Mouse (Mus musculus): ENCODE measurements around the gene B4galt2. TPM values are rescaled to one million over a fixed set of nuclear protein-coding genes. Genes with fewer than 3 reads are reported as not detected.

B4galt2 gene
- total RNA-seq, 2 experiments from 2014 or later, result 136 to 144 TPM

- intact Hi-C loops (cut with DNase I), result no loop called here
- no peak for DNase-seq (ENCODE audit: low spot score in 2 of 2)
These were observed 4.6 kb downstream of the B4galt2 start for GRCm38 (mm10) chr4:117878703-117879102.

GRCm38 (mm10) chr4:117878301-117878700 lies 5.0 kb downstream of the B4galt2 start:
- intact Hi-C loops (cut with DNase I), result no loop called here
- no peak for DNase-seq (ENCODE audit: low spot score in 2 of 2)

- DNase-seq (ENCODE audit: low spot score in 2 of 2), result no peak
- intact Hi-C loops (cut with DNase I), result no loop called here
These were observed 9.7 kb downstream of the B4galt2 start for GRCm38 (mm10) chr4:117873615-117874014.

GRCm38 (mm10) chr4:117872471-117872886 lies 10.8 kb downstream of the B4galt2 start, which contains the start of gene Ccdc24:
TSS of gene Ccdc24 (minus strand) at chr4:117872557.
- intact Hi-C loops (cut with DNase I), result no loop called here
- DNase-seq (ENCODE audit: low spot score in 2 of 2), result no peak

GRCm38 (mm10) chr4:117871787-117872186 lies 11.5 kb downstream of the B4galt2 start:
- intact Hi-C loops (cut with DNase I), result no loop called here
- DNase-seq (ENCODE audit: low spot score in 2 of 2), result no peak

GRCm38 (mm10) chr4:117870437-117870836 lies 12.8 kb downstream of the B4galt2 start:
- intact Hi-C loops (cut with DNase I), result no loop called here
- no peak for DNase-seq (ENCODE audit: low spot score in 2 of 2)

- intact Hi-C loops (cut with DNase I), result loop anchor here (5.0 kb wide), 1 partner anchor 42 kb away; no protein-coding TSS in a partner anchor
- no peak for DNase-seq (ENCODE audit: low spot score in 2 of 2)
These were observed 14.0 kb downstream of the B4galt2 start for GRCm38 (mm10) chr4:117869317-117869716.

- intact Hi-C loops (cut with DNase I), result loop anchor here (5.0 kb wide), 1 partner anchor 41 kb away; no protein-coding TSS in a partner anchor
These were observed 15.5 kb downstream of the B4galt2 start for GRCm38 (mm10) chr4:117867823-117868222.

GRCm38 (mm10) chr4:117867000-117867399 lies 16.3 kb downstream of the B4galt2 start:
- DNase-seq (ENCODE audit: low spot score in 2 of 2), result no peak
- intact Hi-C loops (cut with DNase I), result loop anchor here (5.0 kb wide), 1 partner anchor 40 kb away; no protein-coding TSS in a partner anchor

More at GRCm38 (mm10) chr4:117867823-117868222, 15.5 kb downstream of the B4galt2 start:
- DNase-seq (ENCODE audit: low spot score in 2 of 2), result peak in 1 of 2 experiments; percentile 69

- intact Hi-C loops (cut with DNase I), result loop anchor here (5.0 kb wide), 1 partner anchor 39 kb away; no protein-coding TSS in a partner anchor
These were observed 17.2 kb downstream of the B4galt2 start for GRCm38 (mm10) chr4:117866083-117866482.

GRCm38 (mm10) chr4:117862823-117863222 lies 20.5 kb downstream of the B4galt2 start:
- peak; percentile 64 to 85 for DNase-seq (ENCODE audit: low spot score in 2 of 2)
- intact Hi-C loops (cut with DNase I), result no loop called here

More at GRCm38 (mm10) chr4:117866083-117866482, 17.2 kb downstream of the B4galt2 start:
- DNase-seq (ENCODE audit: low spot score in 2 of 2), result no peak

GRCm38 (mm10) chr4:117860570-117860969 lies 22.7 kb downstream of the B4galt2 start:
- peak; percentile 49 to 60 for DNase-seq (ENCODE audit: low spot score in 2 of 2)
- intact Hi-C loops (cut with DNase I), result no loop called here

GRCm38 (mm10) chr4:117858794-117859193 lies 24.5 kb downstream of the B4galt2 start:
- intact Hi-C loops (cut with DNase I), result loop anchor here (2.0 kb wide), 1 partner anchor 22 kb away; no protein-coding TSS in a partner anchor
- peak in 1 of 2 experiments; percentile 54 for DNase-seq (ENCODE audit: low spot score in 2 of 2)

- no peak for DNase-seq (ENCODE audit: low spot score in 2 of 2)
- intact Hi-C loops (cut with DNase I), result no loop called here
These were observed 28.1 kb downstream of the B4galt2 start for GRCm38 (mm10) chr4:117855146-117855545.

GRCm38 (mm10) chr4:117852152-117852868 lies 31.0 kb downstream of the B4galt2 start:
- intact Hi-C loops (cut with DNase I), result no loop called here
- no peak for DNase-seq (ENCODE audit: low spot score in 2 of 2)

- DNase-seq (ENCODE audit: low spot score in 2 of 2), result no peak
- intact Hi-C loops (cut with DNase I), result no loop called here
These were observed 32.4 kb downstream of the B4galt2 start for GRCm38 (mm10) chr4:117850871-117851270.

GRCm38 (mm10) chr4:117850176-117850575 lies 33.1 kb downstream of the B4galt2 start:
- intact Hi-C loops (cut with DNase I), result no loop called here

GRCm38 (mm10) chr4:117849506-117849905 lies 33.8 kb downstream of the B4galt2 start:
- intact Hi-C loops (cut with DNase I), result no loop called here
- no peak for DNase-seq (ENCODE audit: low spot score in 2 of 2)

More at GRCm38 (mm10) chr4:117850176-117850575, 33.1 kb downstream of the B4galt2 start:
- DNase-seq (ENCODE audit: low spot score in 2 of 2), result no peak

- DNase-seq (ENCODE audit: low spot score in 2 of 2), result no peak
- intact Hi-C loops (cut with DNase I), result no loop called here
These were observed 34.2 kb downstream of the B4galt2 start for GRCm38 (mm10) chr4:117849063-117849462.

- intact Hi-C loops (cut with DNase I), result no loop called here
- peak; percentile 45 to 51 for DNase-seq (ENCODE audit: low spot score in 2 of 2)
These were observed 36.3 kb downstream of the B4galt2 start for GRCm38 (mm10) chr4:117847011-117847410.

GRCm38 (mm10) chr4:117846261-117846660 lies 37.0 kb downstream of the B4galt2 start:
- no peak for DNase-seq (ENCODE audit: low spot score in 2 of 2)
- intact Hi-C loops (cut with DNase I), result no loop called here
